Mouse (Mus musculus) R1 (cell line): Measurements from ENCODE around the gene Cenpa.

ENCODE experiments used
- DNase-seq: peaks from one replicate; pipeline ENCODE4 v3.0.0-alpha.2; 2018; ENCODE audit warnings: low read depth, low spot score

Gene Cenpa

GRCm38 (mm10) chr5:30666391-30667195, at the start of gene Cenpa:
TSS of gene Cenpa (plus strand) at chr5:30666777.
- DNase-seq = peak; percentile 99

- no peak for DNase-seq
Measured at GRCm38 (mm10) chr5:30617357-30617756, 49.2 kb upstream of the Cenpa start.

- DNase-seq = no peak
Measured at GRCm38 (mm10) chr5:30617851-30618250, 48.7 kb upstream of the Cenpa start.

GRCm38 (mm10) chr5:30618376-30619003, 48.1 kb upstream of the Cenpa start:
- DNase-seq = no peak

GRCm38 (mm10) chr5:30619211-30619610, 47.4 kb upstream of the Cenpa start:
- DNase-seq = no peak

- DNase-seq = peak; percentile 16
Measured at GRCm38 (mm10) chr5:30620567-30620966, 46.0 kb upstream of the Cenpa start.

- no peak for DNase-seq
Measured at GRCm38 (mm10) chr5:30621211-30621790, 45.3 kb upstream of the Cenpa start.

- DNase-seq = peak; percentile 7
Measured at GRCm38 (mm10) chr5:30621844-30622176, 44.8 kb upstream of the Cenpa start.

- peak; percentile 50 for DNase-seq
Measured at GRCm38 (mm10) chr5:30622177-30622840, 44.3 kb upstream of the Cenpa start.

- DNase-seq = no peak
Measured at GRCm38 (mm10) chr5:30622841-30623185, 43.8 kb upstream of the Cenpa start.

GRCm38 (mm10) chr5:30623380-30623779, 43.2 kb upstream of the Cenpa start:
- no peak for DNase-seq

- no peak for DNase-seq
Measured at GRCm38 (mm10) chr5:30624311-30624710, 42.3 kb upstream of the Cenpa start.

GRCm38 (mm10) chr5:30624908-30625307, 41.7 kb upstream of the Cenpa start:
- DNase-seq = no peak

- DNase-seq = no peak
Measured at GRCm38 (mm10) chr5:30625379-30625778, 41.2 kb upstream of the Cenpa start.

GRCm38 (mm10) chr5:30626331-30627105, 40.1 kb upstream of the Cenpa start:
- DNase-seq = no peak

- DNase-seq = no peak
Measured at GRCm38 (mm10) chr5:30628511-30628910, 38.1 kb upstream of the Cenpa start.

GRCm38 (mm10) chr5:30630401-30630800, 36.2 kb upstream of the Cenpa start:
- DNase-seq = no peak

- DNase-seq = no peak
Measured at GRCm38 (mm10) chr5:30632134-30632533, 34.4 kb upstream of the Cenpa start.

- no peak for DNase-seq
Measured at GRCm38 (mm10) chr5:30636994-30637393, 29.6 kb upstream of the Cenpa start.

- peak; percentile 62 for DNase-seq
Measured at GRCm38 (mm10) chr5:30638041-30638440, 28.5 kb upstream of the Cenpa start.

GRCm38 (mm10) chr5:30643477-30644179, 22.9 kb upstream of the Cenpa start:
- DNase-seq = no peak
